ENCODE assay signal across 26 mouse cellular contexts in genomic region chr1:138850161-138850539, GRCm38 (mm10). TPM values are rescaled to one million over a fixed set of nuclear protein-coding genes. Genes with fewer than 3 reads are reported as not detected.
DNase-seq lines count a peak whose midpoint lies in the region; ATAC-seq lines count a peak whose summit lies in the region.
"Had no signal": no experiment of that assay in that cellular context is flagged by ENCODE, and none has a peak within 500 bp of the region (broad histone marks: within the 10 kb centered on the region; RNA-seq: fewer than 3 reads in every experiment).

No protein-coding gene starts in this region.

- H3K36me3 ChIP-seq in intestine, embryonic 14.5 days (ENCODE audit: control insufficient read depth, insufficient read depth, low read length), result peaks cover 9% of the 10 kb centered on the region; the same call in 1 of the 2 replicates
- no peaks in the 10 kb centered on the region for H3K36me3 ChIP-seq in intestine, embryonic 15.5 days
- H3K36me3 ChIP-seq in neural tube, embryonic 15.5 days, result peaks cover 7% of the 10 kb centered on the region; the same call in 1 of the 2 replicates
- peaks cover 16% of the 10 kb centered on the region for H3K36me3 ChIP-seq in limb, embryonic 10.5 days
- H3K36me3 ChIP-seq: embryonic facial prominence, embryonic 15.5 days had no signal

- no peak overlapping the region for H3K27ac ChIP-seq in intestine, embryonic 14.5 days (ENCODE audit: low read depth)
- no peak overlapping the region for H3K27ac ChIP-seq in intestine, embryonic 15.5 days
- H3K27ac ChIP-seq in neural tube, embryonic 15.5 days (replicated peaks), result no peak overlapping the region
- no peak overlapping the region for H3K27ac ChIP-seq in limb, embryonic 10.5 days
- H3K27ac ChIP-seq: embryonic facial prominence, embryonic 13.5 days; embryonic facial prominence, embryonic 15.5 days; forebrain, embryonic 10.5 days; forebrain, embryonic 12.5 days had no signal

- 56% methylated on average over 2 of the region's 4 CpGs for WGBS in intestine, embryonic 14.5 days
- 40% methylated on average over 2 of the region's 4 CpGs for WGBS in intestine, embryonic 15.5 days
- 38% methylated on average over 4 of the region's 4 CpGs for WGBS in neural tube, embryonic 15.5 days
- 46% methylated on average over 3 of the region's 4 CpGs for WGBS in limb, embryonic 10.5 days

- no peak overlapping the region for H3K4me3 ChIP-seq in intestine, embryonic 14.5 days (ENCODE audit: low read depth, low read length)
- no peak overlapping the region for H3K4me3 ChIP-seq in intestine, embryonic 15.5 days (replicated peaks)
- H3K4me3 ChIP-seq in neural tube, embryonic 15.5 days (replicated peaks), result no peak overlapping the region
- no peak overlapping the region for H3K4me3 ChIP-seq in limb, embryonic 10.5 days
- H3K4me3 ChIP-seq: embryonic facial prominence, embryonic 13.5 days; embryonic facial prominence, embryonic 15.5 days; erythroblast, embryonic 14.5 days; forebrain, embryonic 10.5 days; forebrain, embryonic 12.5 days had no signal

- no peak for ATAC-seq in intestine, embryonic 14.5 days (replicated peaks; ENCODE audit: low FRiP score, low TSS enrichment, low read depth)
- ATAC-seq in intestine, embryonic 15.5 days, result no peak
- no peak for ATAC-seq in neural tube, embryonic 15.5 days (ENCODE audit: low FRiP score)
- ATAC-seq: activated CD4-positive, CD25-positive, alpha-beta regulatory T cell, adult 4 months; forebrain, embryonic 14.5 days; forebrain, embryonic 16.5 days; Patski had no signal

- H3K4me2 ChIP-seq in intestine, embryonic 14.5 days (ENCODE audit: low read length), result no peak overlapping the region
- H3K4me2 ChIP-seq in intestine, embryonic 15.5 days (replicated peaks), result no peak overlapping the region
- H3K4me2 ChIP-seq in neural tube, embryonic 15.5 days, result no peak overlapping the region
- H3K4me2 ChIP-seq: embryonic facial prominence, embryonic 13.5 days; embryonic facial prominence, embryonic 15.5 days; forebrain, embryonic 12.5 days had no signal

- peaks cover 56% of the 10 kb centered on the region for H3K27me3 ChIP-seq in intestine, embryonic 14.5 days (replicated peaks; ENCODE audit: control insufficient read depth, insufficient read depth, low read length)
- peaks cover 45% of the 10 kb centered on the region for H3K27me3 ChIP-seq in intestine, embryonic 15.5 days (replicated peaks)
- H3K27me3 ChIP-seq in neural tube, embryonic 15.5 days (replicated peaks), result peaks cover 54% of the 10 kb centered on the region
- peaks cover 65% of the 10 kb centered on the region for H3K27me3 ChIP-seq in limb, embryonic 10.5 days (ENCODE audit: low read depth, poor library complexity, severe bottlenecking)
- H3K27me3 ChIP-seq: Patski had no signal

- peak; percentile 31 for DNase-seq in intestine, embryonic 14.5 days (ENCODE audit: low spot score)
- DNase-seq in neural tube, embryonic 10.5 days (ENCODE audit: extremely low spot score, low spot score), result peak; percentile 12
- DNase-seq in limb, embryonic 10.5 days (ENCODE audit: low spot score), result peak; percentile 27
- no peak for DNase-seq in kidney, postnatal 10 days
- DNase-seq in adrenal gland, adult 18-20 months (ENCODE audit: low spot score in 2 of 2), result no peak
- DNase-seq: adrenal gland, adult 2 months; adrenal gland, postnatal 10 days; adrenal gland, postnatal 25 days; cerebellum, adult 11 months; cerebellum, adult 18-20 months; cerebellum, adult 8-10 months; cerebellum, adult 9-11 months; cerebellum, postnatal 14 days; cerebellum, postnatal 36 days; embryo, embryonic 11 days had no signal

- H3K9ac ChIP-seq in intestine, embryonic 14.5 days (ENCODE audit: low read length), result no peak overlapping the region
- H3K9ac ChIP-seq in intestine, embryonic 15.5 days, result no peak overlapping the region
- no peak overlapping the region for H3K9ac ChIP-seq in neural tube, embryonic 15.5 days (replicated peaks)
- H3K9ac ChIP-seq: embryonic facial prominence, embryonic 13.5 days; embryonic facial prominence, embryonic 15.5 days; forebrain, embryonic 12.5 days had no signal

- no peaks in the 10 kb centered on the region for H3K9me3 ChIP-seq in intestine, embryonic 14.5 days (ENCODE audit: control insufficient read depth, low read length)
- H3K9me3 ChIP-seq in intestine, embryonic 15.5 days, result no peaks in the 10 kb centered on the region
- H3K9me3 ChIP-seq in neural tube, embryonic 15.5 days (replicated peaks), result no peaks in the 10 kb centered on the region
- no peaks in the 10 kb centered on the region for H3K9me3 ChIP-seq in limb, embryonic 10.5 days (replicated peaks)
- H3K9me3 ChIP-seq: embryonic facial prominence, embryonic 13.5 days; embryonic facial prominence, embryonic 15.5 days; forebrain, embryonic 10.5 days; forebrain, embryonic 12.5 days had no signal

- peaks cover 15% of the 10 kb centered on the region for H3K4me1 ChIP-seq in intestine, embryonic 14.5 days (replicated peaks; ENCODE audit: control insufficient read depth, insufficient read depth, low read length)
- peaks cover 17% of the 10 kb centered on the region for H3K4me1 ChIP-seq in intestine, embryonic 15.5 days (replicated peaks)
- H3K4me1 ChIP-seq in neural tube, embryonic 15.5 days, result peaks cover 18% of the 10 kb centered on the region
- H3K4me1 ChIP-seq in limb, embryonic 10.5 days, result peaks cover 74% of the 10 kb centered on the region

RNA-seq across cellular contexts. Expression of gene Lhx9, which starts 1.8 kb away (rescaled TPM):
- 0.05 TPM in 1 of 2 replicates, not detected in the other for polyA plus RNA-seq in intestine, embryonic 14.5 days (2014; fragmentation: Nextera tagmentation; extraction: Ambion mirVana)
- polyA plus RNA-seq in intestine, embryonic 15.5 days (2015; fragmentation: Nextera tagmentation; extraction: Ambion mirVana), result 0.15 and 0.20 TPM in 2 replicates
- polyA plus RNA-seq in neural tube, embryonic 15.5 days (2015; fragmentation: Nextera tagmentation; extraction: Ambion mirVana), result 2.8 and 4.5 TPM in 2 replicates
- polyA plus RNA-seq in limb, embryonic 10.5 days (2016; fragmentation: Nextera tagmentation; extraction: Ambion mirVana), result 110 and 114 TPM in 2 replicates
- total RNA-seq in adrenal gland, adult 18-20 months (2021), result not detected
- total RNA-seq: adrenal gland, adult 2 months; adrenal gland, postnatal 25 days had no signal
- polyA plus RNA-seq: activated CD4-positive, CD25-positive, alpha-beta regulatory T cell, adult 4 months; erythroblast, embryonic 14.5 days had no signal

RNA-seq across cellular contexts. Expression of gene 2310009B15Rik, which starts 6.5 kb away (rescaled TPM):
- 43.9 and 46.1 TPM in 2 replicates for polyA plus RNA-seq in intestine, embryonic 14.5 days (2014; fragmentation: Nextera tagmentation; extraction: Ambion mirVana)
- 38.1 and 38.9 TPM in 2 replicates for polyA plus RNA-seq in intestine, embryonic 15.5 days (2015; fragmentation: Nextera tagmentation; extraction: Ambion mirVana)
- 29.8 and 32.1 TPM in 2 replicates for polyA plus RNA-seq in neural tube, embryonic 15.5 days (2015; fragmentation: Nextera tagmentation; extraction: Ambion mirVana)
- polyA plus RNA-seq in limb, embryonic 10.5 days (2016; fragmentation: Nextera tagmentation; extraction: Ambion mirVana), result 60.2 and 60.6 TPM in 2 replicates
- total RNA-seq in adrenal gland, adult 18-20 months (2021), result 10 to 100 TPM; 17.8 to 19.0 TPM

Comparison
In these comparisons a context has a peak if more than half of its experiments do, and no peak if none do; other contexts are left out.
1. DNase-seq: peak in intestine, embryonic 14.5 days (single experiment), neural tube, embryonic 10.5 days (single experiment) and limb, embryonic 10.5 days (single experiment); none in kidney, postnatal 10 days (single experiment) and adrenal gland, adult 18-20 months (0 of 2).
2. RNA of gene Lhx9, which starts 1.8 kb away (polyA plus RNA-seq): 110 to 114 TPM in limb, embryonic 10.5 days; 2.8 to 4.5 TPM in neural tube, embryonic 15.5 days, 0.15 to 0.20 TPM in intestine, embryonic 15.5 days and 0.05 TPM in intestine, embryonic 14.5 days; every median in the first group is over 10 times any median in the second.